Mouse (Mus musculus): ENCODE data around the gene Bhmt.
"Not testable (repeated sequence)": the region's sequence is repeated elsewhere in the genome, so short reads cannot be mapped to it uniquely, and the experiment has no call there.

GRCm38 (mm10) chr13:93582526-93582925, 55.2 kb downstream of the Bhmt start:
- TF ChIP-seq CTCF (IDR thresholded peaks at IDR 0.05; ENCODE audit: borderline replicate concordance, control insufficient read depth, extremely low read depth, insufficient read depth, low read length, poor library complexity); POLR2A (IDR thresholded peaks at IDR 0.05; ENCODE audit: control insufficient read depth, extremely low read depth, insufficient read depth, low read length, poor library complexity): not testable (repeated sequence)

Measured in thymus, adult 2 months (tissue).